Mouse (Mus musculus) ES-E14 (cell line): ENCODE data around the gene Gm340.

Experiments
- CHD2 ChIP-seq: IDR thresholded peaks from 2 replicates; pipeline ENCODE4 v1.6.1; 2014; ENCODE audit warnings: mild to moderate bottlenecking, low read depth, low read length, inconsistent platforms
- HCFC1 ChIP-seq: IDR thresholded peaks from 2 replicates; pipeline ENCODE4 v1.6.1; 2012; ENCODE audit warnings: low read length, inconsistent platforms, borderline replicate concordance; ENCODE audit not compliant: insufficient read depth
- MAFK ChIP-seq: IDR thresholded peaks from 2 replicates; pipeline ENCODE4 v1.6.1; 2014; ENCODE audit warnings: mild to moderate bottlenecking, low read depth, low read length, inconsistent platforms; ENCODE audit not compliant: insufficient read depth
- ZC3H11A ChIP-seq: IDR thresholded peaks from 2 replicates; pipeline ENCODE4 v1.6.1; 2012; ENCODE audit warnings: low read depth, mild to moderate bottlenecking, inconsistent platforms, low read length, borderline replicate concordance
- ZNF384 ChIP-seq: IDR thresholded peaks from 2 replicates; pipeline ENCODE4 v1.6.1; 2012; ENCODE audit warnings: low read depth, low read length, inconsistent platforms

DNA sequence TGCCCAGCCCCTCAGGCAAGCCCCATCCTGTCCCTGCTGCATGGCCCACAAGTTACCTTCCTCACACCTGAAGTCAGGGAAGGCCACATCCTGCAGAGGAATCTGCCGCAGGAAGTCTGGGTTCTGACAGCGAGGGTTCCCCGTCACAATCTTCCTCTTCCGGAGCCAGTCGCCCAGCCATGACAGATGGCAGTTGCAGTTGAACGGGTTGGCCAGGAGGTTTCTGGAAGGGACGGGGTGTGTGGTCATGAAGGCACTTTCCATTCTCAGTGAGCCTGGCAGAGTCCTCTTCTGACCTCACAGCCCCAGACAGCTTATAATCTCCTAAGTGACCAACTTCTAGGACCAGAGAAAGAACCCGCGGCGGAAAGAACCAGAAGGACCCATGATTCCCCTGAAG, 51.9 kb downstream of the Gm340 start:
- no peak for TF ChIP-seq ZNF384
- no peak for TF ChIP-seq HCFC1
- TF ChIP-seq ZC3H11A, result no peak
- TF ChIP-seq CHD2, result no peak
- TF ChIP-seq MAFK, result no peak
